Mouse (Mus musculus) MEL (cell line): ENCODE data around the gene Prodh2. TPM values are rescaled to one million over a fixed set of nuclear protein-coding genes. Genes with fewer than 3 reads are reported as not detected.

Experiments used
- DNase-seq: peaks from one replicate; pipeline ENCODE4 v3.0.0; 2011; ENCODE audit warnings: low read depth, low spot score
- H3K27ac ChIP-seq: 2 replicates; pipeline ENCODE4 v1.5.1; 2012; ENCODE audit warnings: low read depth, mild to moderate bottlenecking, control low read depth, low read length, moderate library complexity; ENCODE audit not compliant: control insufficient read depth
- H3K27me3 ChIP-seq, 2 experiments: fragments of 150-350 bp in 1 of 2; sonication (generic) in 1 of 2; 2 replicates each; pipeline ENCODE4 v1.6.1; 2012; ENCODE audit warnings: low read length in 2 of 2, mild to moderate bottlenecking in 2 of 2, improper control_type of control experiment in 1 of 2, moderate library complexity in 1 of 2; ENCODE audit not compliant: insufficient read depth in 2 of 2, control insufficient read depth in 1 of 2
- H3K36me3 ChIP-seq, 2 experiments: 2 replicates each; pipeline ENCODE4 v1.6.1; 2012 to 2014; ENCODE audit warnings: low read length in 2 of 2, improper control_type of control experiment in 1 of 2, inconsistent platforms in 1 of 2, mild to moderate bottlenecking in 1 of 2; ENCODE audit not compliant: insufficient read depth in 2 of 2, control insufficient read depth in 1 of 2
- H3K4me1 ChIP-seq, 2 experiments: fragments of 150-350 bp in 1 of 2; sonication (generic) in 1 of 2; 2 replicates each; pipeline ENCODE4 v1.6.1; 2012; ENCODE audit warnings: low read length in 2 of 2, improper control_type of control experiment in 1 of 2, mild to moderate bottlenecking in 1 of 2; ENCODE audit not compliant: insufficient read depth in 2 of 2, control insufficient read depth in 1 of 2
- H3K4me3 ChIP-seq, 2 experiments: fragments of 150-350 bp in 1 of 2; sonication (generic) in 1 of 2; 2 replicates each; pipeline ENCODE4 v1.5.1; 2012; ENCODE audit warnings: low read depth in 2 of 2, low read length in 2 of 2, mild to moderate bottlenecking in 2 of 2, moderate library complexity in 2 of 2, control low read depth in 1 of 2, improper control_type of control experiment in 1 of 2; ENCODE audit not compliant: control insufficient read depth in 1 of 2, insufficient read depth in 1 of 2
- H3K79me2 ChIP-seq: 2 replicates; pipeline ENCODE4 v1.6.1; 2012; ENCODE audit warnings: mild to moderate bottlenecking, low read length, moderate library complexity; ENCODE audit not compliant: control insufficient read depth, poor library complexity, insufficient read depth
- H3K9ac ChIP-seq: 2 replicates; pipeline ENCODE4 v1.6.1; 2012; ENCODE audit warnings: low read depth, mild to moderate bottlenecking, control low read depth, low read length, moderate library complexity; ENCODE audit not compliant: control insufficient read depth, poor library complexity, severe bottlenecking
- H3K9me3 ChIP-seq: fragments of 150-350 bp; sonication (generic); replicated peaks from 2 replicates; pipeline ENCODE4 v1.6.1; 2012; ENCODE audit warnings: mild to moderate bottlenecking, low read length, improper control_type of control experiment, moderate library complexity; ENCODE audit not compliant: insufficient read depth
- CHD1 ChIP-seq: IDR thresholded peaks from 2 replicates; pipeline ENCODE4 v1.6.1; 2012; ENCODE audit warnings: low read depth, mild to moderate bottlenecking, inconsistent platforms, low read length, improper control_type of control experiment
- CTCF ChIP-seq, 3 experiments: IDR thresholded peaks in 2 of 3; conservative IDR thresholded peaks in 1 of 3; 2 replicates each; pipeline ENCODE4 v1.5.1; 2011 to 2012; ENCODE audit warnings: low read length in 3 of 3, low read depth in 2 of 3, mild to moderate bottlenecking in 2 of 3, improper control_type of control experiment in 1 of 3, inconsistent platforms in 1 of 3, mixed read lengths in 1 of 3, moderate library complexity in 1 of 3; ENCODE audit not compliant: control insufficient read depth in 1 of 3, insufficient read depth in 1 of 3, poor library complexity in 1 of 3, severe bottlenecking in 1 of 3
- E2F4 ChIP-seq: IDR thresholded peaks from 2 replicates; pipeline ENCODE4 v1.6.1; 2011; ENCODE audit warnings: low read depth, low read length, improper control_type of control experiment, borderline replicate concordance
- ELF1 ChIP-seq: IDR thresholded peaks from 2 replicates; pipeline ENCODE4 v1.6.1; 2014; ENCODE audit warnings: low read depth, mild to moderate bottlenecking, inconsistent platforms, low read length, improper control_type of control experiment, moderate library complexity
- GABPA ChIP-seq: IDR thresholded peaks from 2 replicates; pipeline ENCODE4 v1.6.1; 2012; ENCODE audit warnings: low read depth, mild to moderate bottlenecking, inconsistent platforms, low read length, improper control_type of control experiment, moderate library complexity
- GATA1 ChIP-seq: IDR thresholded peaks from 2 replicates; pipeline ENCODE4 v1.6.1; 2011; ENCODE audit warnings: low read depth, low read length, improper control_type of control experiment
- HCFC1 ChIP-seq: IDR thresholded peaks from 2 replicates; pipeline ENCODE4 v1.6.1; 2012; ENCODE audit warnings: low read depth, mild to moderate bottlenecking, inconsistent platforms, low read length, improper control_type of control experiment, moderate library complexity
- JUND ChIP-seq: IDR thresholded peaks from 2 replicates; pipeline ENCODE4 v1.6.1; 2011; ENCODE audit warnings: low read depth, mild to moderate bottlenecking, improper control_type of control experiment, low read length
- MAFK ChIP-seq: IDR thresholded peaks from 2 replicates; pipeline ENCODE4 v1.6.1; 2011; ENCODE audit warnings: low read depth, mild to moderate bottlenecking, low read length, improper control_type of control experiment, borderline replicate concordance
- MEF2A ChIP-seq: IDR thresholded peaks from 2 replicates; pipeline ENCODE4 v1.6.1; 2014; ENCODE audit warnings: low read depth, mild to moderate bottlenecking, inconsistent platforms, low read length, improper control_type of control experiment; ENCODE audit not compliant: poor library complexity, insufficient replicate concordance, severe bottlenecking; ENCODE audit errors: extremely low read depth
- MXI1 ChIP-seq: IDR thresholded peaks from 2 replicates; pipeline ENCODE4 v1.6.1; 2011; ENCODE audit warnings: mild to moderate bottlenecking, low read depth, low read length, improper control_type of control experiment
- MYB ChIP-seq: IDR thresholded peaks from 2 replicates; pipeline ENCODE4 v1.6.1; 2011; ENCODE audit warnings: mild to moderate bottlenecking, low read depth, low read length, improper control_type of control experiment
- NELFE ChIP-seq: IDR thresholded peaks from 2 replicates; pipeline ENCODE4 v1.6.1; 2011; ENCODE audit warnings: low read depth, low read length, improper control_type of control experiment
- NRF1 ChIP-seq: IDR thresholded peaks from 2 replicates; pipeline ENCODE4 v1.6.1; 2014; ENCODE audit warnings: low read depth, mild to moderate bottlenecking, inconsistent platforms, low read length, improper control_type of control experiment, moderate library complexity; ENCODE audit not compliant: poor library complexity, insufficient read depth, severe bottlenecking
- POLR2A ChIP-seq, 2 experiments: IDR thresholded peaks; 2 replicates each; pipeline ENCODE4 v1.6.1; 2011 to 2012; ENCODE audit warnings: low read length in 2 of 2, mild to moderate bottlenecking in 2 of 2, control low read depth in 1 of 2, improper control_type of control experiment in 1 of 2, low read depth in 1 of 2, moderate library complexity in 1 of 2; ENCODE audit not compliant: control insufficient read depth in 1 of 2, insufficient read depth in 1 of 2, poor library complexity in 1 of 2
- RCOR1 ChIP-seq: IDR thresholded peaks from 2 replicates; pipeline ENCODE4 v1.6.1; 2012; ENCODE audit warnings: low read depth, mild to moderate bottlenecking, inconsistent platforms, low read length, improper control_type of control experiment
- SMC3 ChIP-seq: IDR thresholded peaks from 2 replicates; pipeline ENCODE4 v1.6.1; 2011; ENCODE audit warnings: low read depth, low read length, improper control_type of control experiment
- UBTF ChIP-seq: IDR thresholded peaks from 2 replicates; pipeline ENCODE4 v1.6.1; 2012; ENCODE audit warnings: low read depth, mild to moderate bottlenecking, inconsistent platforms, low read length, improper control_type of control experiment, moderate library complexity, borderline replicate concordance; ENCODE audit not compliant: insufficient read depth
- USF1 ChIP-seq: IDR thresholded peaks from 2 replicates; pipeline ENCODE4 v1.6.1; 2014; ENCODE audit warnings: low read depth, mild to moderate bottlenecking, inconsistent platforms, low read length, improper control_type of control experiment, moderate library complexity
- USF2 ChIP-seq, 2 experiments: IDR thresholded peaks; 2 replicates each; pipeline ENCODE4 v1.6.1; 2011 to 2012; ENCODE audit warnings: improper control_type of control experiment in 2 of 2, low read length in 2 of 2, borderline replicate concordance in 1 of 2, inconsistent platforms in 1 of 2, low read depth in 1 of 2, mild to moderate bottlenecking in 1 of 2; ENCODE audit not compliant: insufficient read depth in 1 of 2
- ZKSCAN1 ChIP-seq: IDR thresholded peaks from 2 replicates; pipeline ENCODE4 v1.6.1; 2012; ENCODE audit warnings: low read depth, mild to moderate bottlenecking, inconsistent platforms, low read length, improper control_type of control experiment, moderate library complexity
- ZMIZ1 ChIP-seq: IDR thresholded peaks from 2 replicates; pipeline ENCODE4 v1.6.1; 2012; ENCODE audit warnings: low read depth, mild to moderate bottlenecking, inconsistent platforms, low read length, improper control_type of control experiment, moderate library complexity
- ZNF384 ChIP-seq: IDR thresholded peaks from 2 replicates; pipeline ENCODE4 v1.6.1; 2012; ENCODE audit warnings: low read depth, mild to moderate bottlenecking, inconsistent platforms, low read length, improper control_type of control experiment
- polyA plus RNA-seq, 2 experiments: library from polyadenylated mRNA; stranded (reverse) in 1 of 2; unstranded in 1 of 2; fragments of >175 nt in 1 of 2; fragments of >200 nt in 1 of 2; gene quantifications; 2 replicates each; pipeline versions ENCODE4 v1.2.1 to v1.2.4; 2012; ENCODE audit warnings: low replicate concordance in 2 of 2, low read depth in 1 of 2; ENCODE audit not compliant: insufficient read length in 2 of 2, insufficient read depth in 1 of 2, missing spikeins in 1 of 2
- total RNA-seq: library from RNA; depleted of rRNA; stranded (reverse); fragments of 300-350 nt; gene quantifications from 2 replicates; pipeline ENCODE4 v1.2.3, GENCODE M21; 2012; rRNA removed

The Prodh2 gene
- total RNA-seq = not detected in 2 replicates
- not detected for polyA plus RNA-seq

DNA sequence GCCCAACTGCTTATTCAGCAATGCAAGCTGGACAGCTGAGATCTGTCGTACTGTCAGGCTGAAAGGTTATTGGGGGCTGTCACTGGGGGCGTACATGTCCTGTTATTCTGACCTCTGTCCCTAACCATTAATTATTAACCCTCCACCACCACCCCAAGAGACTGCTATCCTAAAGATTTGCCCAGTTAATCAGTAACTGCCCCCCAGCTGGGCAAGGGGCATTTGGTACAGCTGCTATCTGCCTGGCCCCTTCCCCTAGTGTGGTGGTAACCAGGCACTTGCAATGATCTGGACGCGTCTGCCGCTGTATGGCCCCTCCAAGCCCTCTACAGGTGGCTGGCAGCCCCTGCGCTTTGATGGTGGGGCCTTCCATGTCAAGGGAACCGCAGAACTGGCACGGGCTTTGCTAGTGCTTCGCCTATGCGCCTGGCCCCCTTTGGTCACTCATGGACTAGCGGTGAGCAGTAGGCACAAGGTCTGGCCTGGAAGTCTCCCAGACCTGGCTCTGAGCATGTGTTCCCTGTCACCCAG lies at the start of gene Prodh2:
Gene Prodh2, plus strand, starts transcription at position 222 of the 531 bp plus-strand sequence.
- H3K9me3 ChIP-seq = no peaks in the 10 kb centered on the region
- no peak within 1 kb of the TSS for H3K27ac ChIP-seq
- no peak within 1 kb of the TSS for H3K4me3 ChIP-seq
- no peak within 1 kb of the TSS for H3K9ac ChIP-seq
- H3K36me3 ChIP-seq = no peaks in the 10 kb centered on the region
- no peak for TF ChIP-seq MEF2A
- TF ChIP-seq GABPA = no peak
- no peak for TF ChIP-seq JUND
- TF ChIP-seq ZNF384 = no peak
- no peak for TF ChIP-seq UBTF
- TF ChIP-seq RCOR1 = no peak
- TF ChIP-seq NRF1 = no peak
- H3K79me2 ChIP-seq = no peaks in the 10 kb centered on the region
- no peaks in the 10 kb centered on the region for H3K4me1 ChIP-seq
- no peaks in the 10 kb centered on the region for H3K27me3 ChIP-seq
- DNase-seq = no peak

DNA sequence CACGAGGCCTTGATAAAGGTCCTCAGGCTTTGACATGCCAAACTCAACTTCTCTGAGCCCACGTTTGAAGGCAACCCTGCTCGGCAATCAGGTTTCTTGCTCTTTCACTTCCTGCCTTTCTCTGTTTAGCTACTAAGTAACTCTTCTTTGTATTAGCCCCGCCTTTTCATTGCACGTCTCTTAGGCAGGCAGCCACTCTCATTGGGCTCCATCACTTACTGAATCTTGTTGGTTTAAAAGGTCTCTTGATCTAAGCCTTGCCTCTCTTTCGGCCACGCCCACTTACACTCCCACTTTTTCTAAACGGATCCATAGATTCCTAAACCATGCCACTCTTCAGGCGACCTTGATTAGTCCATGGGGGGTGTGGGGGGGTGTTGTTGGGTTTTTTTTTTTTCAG lies 49.7 kb upstream of the Prodh2 start:
- no peak for TF ChIP-seq HCFC1
- TF ChIP-seq ELF1 = no peak
- TF ChIP-seq CTCF (IDR thresholded peaks at IDR 0.05 in 2 of 3, conservative IDR thresholded peaks at IDR 0.05 in 1 of 3; ENCODE audit: control insufficient read depth in 1 of 3, insufficient read depth in 1 of 3, low read depth in 2 of 3, low read length in 3 of 3, poor library complexity in 1 of 3, severe bottlenecking in 1 of 3) = no peak
- no peak for TF ChIP-seq NRF1
- no peak for TF ChIP-seq E2F4
- TF ChIP-seq MYB = no peak
- no peak for TF ChIP-seq POLR2A (IDR thresholded peaks at IDR 0.05; ENCODE audit: control insufficient read depth in 1 of 2, insufficient read depth in 1 of 2, low read depth in 1 of 2, low read length in 2 of 2, poor library complexity in 1 of 2)
- no peak for TF ChIP-seq NELFE
- TF ChIP-seq SMC3 = no peak
- no peak for TF ChIP-seq ZMIZ1
- TF ChIP-seq MAFK = no peak
- no peak for TF ChIP-seq JUND
- no peak for TF ChIP-seq GATA1
- no peak for TF ChIP-seq ZNF384
- no peak for TF ChIP-seq USF2 (IDR thresholded peaks at IDR 0.05; ENCODE audit: borderline replicate concordance in 1 of 2, insufficient read depth in 1 of 2, low read depth in 1 of 2, low read length in 2 of 2)
- no peak for TF ChIP-seq RCOR1
- TF ChIP-seq MXI1 = no peak
- TF ChIP-seq ZKSCAN1 = no peak
- TF ChIP-seq USF1 = no peak
- no peak for TF ChIP-seq CHD1
- Histone ChIP-seq H3K27ac (no peak overlapping the region), H3K27me3 (no peaks in the 10 kb centered on the region), H3K9me3 (no peaks in the 10 kb centered on the region), H3K4me1 (peaks cover 0 to 8% of the 10 kb centered on the region in 2 experiments; a peak in 1 of 4 replicates), H3K36me3 (no peaks in the 10 kb centered on the region; a peak in 1 of 4 replicates), H3K79me2 (no peaks in the 10 kb centered on the region; the same call in 1 of the 2 replicates), H3K4me3 (no peak overlapping the region), H3K9ac (no peak overlapping the region)
- DNase-seq = no peak
